Comparison of ENCODE assay signal across 8 mouse cellular contexts in genomic region chr19:6907811-6908540, GRCm38 (mm10). TPM values are rescaled to one million over a fixed set of nuclear protein-coding genes. Genes with fewer than 3 reads are reported as not detected.
A peak's percentile ranks its signal among the peaks of the same experiment; 100 is the strongest.
DNase-seq lines count a peak whose midpoint lies in the region; ATAC-seq and TF ChIP-seq lines count a peak whose summit lies in the region.

No protein-coding gene starts in this region.

- no peak for DNase-seq in testis, postnatal 10 days (ENCODE audit: low spot score)
- peak; percentile 29 for DNase-seq in liver, postnatal 0 days
- DNase-seq in adrenal gland, postnatal 36 days, result no peak
- no peak for DNase-seq in left cerebral cortex, adult 9 months (ENCODE audit: low spot score in 2 of 2)
- no peak for DNase-seq in adrenal gland, adult 2 months

- no peak for TF ChIP-seq CTCF in testis, adult 2 months (IDR thresholded peaks at IDR 0.05; ENCODE audit: control insufficient read depth, insufficient read depth, insufficient replicate concordance, low read depth, low read length)
- TF ChIP-seq CTCF in liver, postnatal 0 days (IDR thresholded peaks at IDR 0.05; ENCODE audit: low read depth), result peak; percentile 44

- H3K27ac ChIP-seq in testis, adult 2 months (ENCODE audit: control insufficient read depth, insufficient read depth, low read depth, low read length), result no peak overlapping the region
- H3K27ac ChIP-seq in heart, embryonic 15.5 days, result peak overlapping the region; percentile 100; the same call in 1 of the 2 replicates
- H3K27ac ChIP-seq in liver, postnatal 0 days (ENCODE audit: low read depth), result peak overlapping the region; percentile 98
- H3K27ac ChIP-seq in stomach, embryonic 16.5 days (ENCODE audit: low read length), result no peak overlapping the region

- no peak for ATAC-seq in heart, embryonic 15.5 days (replicated peaks; ENCODE audit: insufficient number of reproducible peaks, insufficient read depth, low FRiP score, low read depth)
- ATAC-seq in liver, postnatal 0 days, result peak; percentile 32
- ATAC-seq in stomach, embryonic 16.5 days (ENCODE audit: insufficient read depth, low FRiP score), result no peak

- no peaks in the 10 kb centered on the region for H3K9me3 ChIP-seq in heart, embryonic 15.5 days (replicated peaks)
- H3K9me3 ChIP-seq in liver, postnatal 0 days (ENCODE audit: low read length), result no peaks in the 10 kb centered on the region
- H3K9me3 ChIP-seq in stomach, embryonic 16.5 days (replicated peaks; ENCODE audit: control insufficient read depth, low read length), result no peaks in the 10 kb centered on the region

- H3K9ac ChIP-seq in heart, embryonic 15.5 days, result peak overlapping the region; percentile 76; the same call in 1 of the 2 replicates
- peak overlapping the region; percentile 73 for H3K9ac ChIP-seq in liver, postnatal 0 days (replicated peaks)
- H3K9ac ChIP-seq in stomach, embryonic 16.5 days (ENCODE audit: low read length), result peak overlapping the region; percentile 87

- peaks cover 2% of the 10 kb centered on the region; the same call in 1 of the 2 replicates for H3K36me3 ChIP-seq in testis, adult 2 months (ENCODE audit: control insufficient read depth, insufficient read depth, low read length)
- H3K36me3 ChIP-seq in heart, embryonic 15.5 days, result peaks cover 41% of the 10 kb centered on the region
- peaks cover 41% of the 10 kb centered on the region for H3K36me3 ChIP-seq in liver, postnatal 0 days (replicated peaks; ENCODE audit: insufficient read depth, low read length)
- H3K36me3 ChIP-seq in stomach, embryonic 16.5 days (ENCODE audit: control insufficient read depth, insufficient read depth, low read length), result 0 out of 2 replicates have a peak, but pooled peaks cover 3% of the 10 kb centered on the region

- H3K4me1 ChIP-seq in testis, adult 2 months (ENCODE audit: control insufficient read depth, insufficient read depth, low read length), result peaks cover 23% of the 10 kb centered on the region
- H3K4me1 ChIP-seq in heart, embryonic 15.5 days (replicated peaks), result peaks cover 30% of the 10 kb centered on the region
- peaks cover 18% of the 10 kb centered on the region for H3K4me1 ChIP-seq in liver, postnatal 0 days (ENCODE audit: insufficient read depth)
- H3K4me1 ChIP-seq in stomach, embryonic 16.5 days (ENCODE audit: control insufficient read depth, insufficient read depth, low read length), result peaks cover 24% of the 10 kb centered on the region

- H3K27me3 ChIP-seq in testis, adult 2 months (ENCODE audit: control insufficient read depth, insufficient read depth, low read length), result no peaks in the 10 kb centered on the region
- no peaks in the 10 kb centered on the region for H3K27me3 ChIP-seq in heart, embryonic 15.5 days
- H3K27me3 ChIP-seq in liver, postnatal 0 days (ENCODE audit: insufficient read depth, low read length), result no peaks in the 10 kb centered on the region
- no peaks in the 10 kb centered on the region for H3K27me3 ChIP-seq in stomach, embryonic 16.5 days (ENCODE audit: control insufficient read depth, insufficient read depth, low read length)

- WGBS in heart, embryonic 15.5 days, result 82% methylated on average over 7 of the region's 7 CpGs
- WGBS in liver, postnatal 0 days (ENCODE audit: insufficient replicate concordance), result 58% methylated on average over 7 of the region's 7 CpGs
- WGBS in stomach, embryonic 16.5 days, result 77% methylated on average over 7 of the region's 7 CpGs

- H3K4me2 ChIP-seq in heart, embryonic 15.5 days, result peak overlapping the region; percentile 83
- peak overlapping the region; percentile 87 for H3K4me2 ChIP-seq in liver, postnatal 0 days (ENCODE audit: low read depth, low read length)
- H3K4me2 ChIP-seq in stomach, embryonic 16.5 days (ENCODE audit: low read depth, low read length), result peak overlapping the region; percentile 83

- no peak for TF ChIP-seq EP300 in liver, postnatal 0 days (IDR thresholded peaks at IDR 0.05; ENCODE audit: low read depth)

- H3K4me3 ChIP-seq in testis, adult 2 months (ENCODE audit: control insufficient read depth, low read depth, low read length), result peak overlapping the region; percentile 93
- H3K4me3 ChIP-seq in heart, embryonic 15.5 days, result peak overlapping the region; percentile 80
- peak overlapping the region; percentile 70 for H3K4me3 ChIP-seq in liver, postnatal 0 days (ENCODE audit: low read depth, low read length)
- peak overlapping the region; percentile 72 for H3K4me3 ChIP-seq in stomach, embryonic 16.5 days (replicated peaks; ENCODE audit: low read length)

- TF ChIP-seq POLR2A in testis, adult 2 months (IDR thresholded peaks at IDR 0.05; ENCODE audit: control insufficient read depth, low read depth, low read length), result no peak

RNA-seq across cellular contexts. Expression of gene Trmt112, which starts 1.5 kb away (rescaled TPM):
- polyA plus RNA-seq in testis, adult 2 months (2012; rRNA removed), result 52.9 and 64.6 TPM in 2 replicates
- polyA plus RNA-seq in heart, embryonic 15.5 days (2015; fragmentation: Nextera tagmentation; extraction: Ambion mirVana), result 72.8 and 80.1 TPM in 2 replicates
- polyA plus RNA-seq in liver, postnatal 0 days (2015; fragmentation: Nextera tagmentation; extraction: Ambion mirVana), result 67.1 and 68.6 TPM in 2 replicates
- polyA plus RNA-seq in stomach, embryonic 16.5 days (2015; fragmentation: Nextera tagmentation; extraction: Ambion mirVana), result 111 and 122 TPM in 2 replicates
- total RNA-seq in adrenal gland, postnatal 36 days (2021), result 100 to 1,000 TPM in 1 of 2 experiments, 10 to 100 TPM in 1; 93.1 to 116 TPM
- 100 to 1,000 TPM; 103 to 118 TPM for total RNA-seq in adrenal gland, adult 2 months (2021)
- polyA plus RNA-seq in adrenal gland, adult 2 months (2012; rRNA removed), result 197 and 206 TPM in 2 replicates

RNA-seq across cellular contexts. Expression of gene Prdx5, which starts 1.9 kb away (rescaled TPM):
- 120 and 133 TPM in 2 replicates for polyA plus RNA-seq in testis, adult 2 months (2012; rRNA removed)
- polyA plus RNA-seq in heart, embryonic 15.5 days (2015; fragmentation: Nextera tagmentation; extraction: Ambion mirVana), result 302 and 344 TPM in 2 replicates
- 371 and 389 TPM in 2 replicates for polyA plus RNA-seq in liver, postnatal 0 days (2015; fragmentation: Nextera tagmentation; extraction: Ambion mirVana)
- polyA plus RNA-seq in stomach, embryonic 16.5 days (2015; fragmentation: Nextera tagmentation; extraction: Ambion mirVana), result 291 and 307 TPM in 2 replicates
- total RNA-seq in adrenal gland, postnatal 36 days (2021), result 100 to 1,000 TPM; 254 to 293 TPM
- 100 to 1,000 TPM; 297 to 298 TPM for total RNA-seq in adrenal gland, adult 2 months (2021)
- 90.2 and 91.2 TPM in 2 replicates for polyA plus RNA-seq in adrenal gland, adult 2 months (2012; rRNA removed)

RNA-seq across cellular contexts. Expression of gene Esrra, which starts 13.6 kb away (rescaled TPM):
- 13.3 and 16.6 TPM in 2 replicates for polyA plus RNA-seq in testis, adult 2 months (2012; rRNA removed)
- polyA plus RNA-seq in heart, embryonic 15.5 days (2015; fragmentation: Nextera tagmentation; extraction: Ambion mirVana), result 36.9 and 39.3 TPM in 2 replicates
- 7.7 and 8.2 TPM in 2 replicates for polyA plus RNA-seq in liver, postnatal 0 days (2015; fragmentation: Nextera tagmentation; extraction: Ambion mirVana)
- 17.8 and 18.0 TPM in 2 replicates for polyA plus RNA-seq in stomach, embryonic 16.5 days (2015; fragmentation: Nextera tagmentation; extraction: Ambion mirVana)
- total RNA-seq in adrenal gland, postnatal 36 days (2021), result 10 to 100 TPM; 33.6 to 50.9 TPM
- 10 to 100 TPM; 29.3 to 62.8 TPM for total RNA-seq in adrenal gland, adult 2 months (2021)
- polyA plus RNA-seq in adrenal gland, adult 2 months (2012; rRNA removed), result 67.6 and 87.7 TPM in 2 replicates

RNA-seq across cellular contexts. Expression of gene Catsperz, which starts 17.2 kb away (rescaled TPM):
- polyA plus RNA-seq in testis, adult 2 months (2012; rRNA removed), result 1,294 and 1,426 TPM in 2 replicates
- polyA plus RNA-seq in heart, embryonic 15.5 days (2015; fragmentation: Nextera tagmentation; extraction: Ambion mirVana), result 1.9 and 3.4 TPM in 2 replicates
- 0.81 TPM in 2 replicates for polyA plus RNA-seq in liver, postnatal 0 days (2015; fragmentation: Nextera tagmentation; extraction: Ambion mirVana)
- polyA plus RNA-seq in stomach, embryonic 16.5 days (2015; fragmentation: Nextera tagmentation; extraction: Ambion mirVana), result 1.8 and 2.8 TPM in 2 replicates
- not detected for total RNA-seq in adrenal gland, postnatal 36 days (2021)
- under 1 TPM in 1 of 2 experiments, not detected in 1; 0.58 TPM for total RNA-seq in adrenal gland, adult 2 months (2021)
- not detected in 2 replicates for polyA plus RNA-seq in adrenal gland, adult 2 months (2012; rRNA removed)

RNA-seq across cellular contexts. Expression of gene Kcnk4, which starts 26.3 kb away (rescaled TPM):
- 1.3 and 1.5 TPM in 2 replicates for polyA plus RNA-seq in testis, adult 2 months (2012; rRNA removed)
- 0.14 and 1.1 TPM in 2 replicates for polyA plus RNA-seq in heart, embryonic 15.5 days (2015; fragmentation: Nextera tagmentation; extraction: Ambion mirVana)
- polyA plus RNA-seq in liver, postnatal 0 days (2015; fragmentation: Nextera tagmentation; extraction: Ambion mirVana), result 0.06 and 0.09 TPM in 2 replicates
- polyA plus RNA-seq in stomach, embryonic 16.5 days (2015; fragmentation: Nextera tagmentation; extraction: Ambion mirVana), result 0.68 and 0.79 TPM in 2 replicates
- total RNA-seq in adrenal gland, postnatal 36 days (2021), result under 1 TPM; 0.16 to 0.20 TPM
- total RNA-seq in adrenal gland, adult 2 months (2021), result under 1 TPM in 1 of 2 experiments, not detected in 1; 0.31 TPM
- polyA plus RNA-seq in adrenal gland, adult 2 months (2012; rRNA removed), result 0.06 TPM in 1 of 2 replicates, not detected in the other

Comparison
In these comparisons a context has a peak if more than half of its experiments do, and no peak if none do; other contexts are left out.
1. H3K27ac ChIP-seq: peak in heart, embryonic 15.5 days (single experiment) and liver, postnatal 0 days (single experiment); none in testis, adult 2 months (single experiment) and stomach, embryonic 16.5 days (single experiment).
2. Peak in every context shown above with its lines, with median percentiles within 50 percentile points of each other: H3K4me3 ChIP-seq, H3K4me2 ChIP-seq and H3K9ac ChIP-seq.